Mouse (Mus musculus) MEL (cell line): ENCODE measurements around the gene Hlf.

ENCODE experiments used
- CTCF ChIP-seq, 3 experiments: IDR thresholded peaks in 2 of 3; conservative IDR thresholded peaks in 1 of 3; 2 replicates each; pipeline ENCODE4 v1.5.1; 2011 to 2012; ENCODE audit warnings: low read length in 3 of 3, low read depth in 2 of 3, mild to moderate bottlenecking in 2 of 3, improper control_type of control experiment in 1 of 3, inconsistent platforms in 1 of 3, mixed read lengths in 1 of 3, moderate library complexity in 1 of 3; ENCODE audit not compliant: control insufficient read depth in 1 of 3, insufficient read depth in 1 of 3, poor library complexity in 1 of 3, severe bottlenecking in 1 of 3
- E2F4 ChIP-seq: IDR thresholded peaks from 2 replicates; pipeline ENCODE4 v1.6.1; 2011; ENCODE audit warnings: low read depth, low read length, improper control_type of control experiment, borderline replicate concordance
- GABPA ChIP-seq: IDR thresholded peaks from 2 replicates; pipeline ENCODE4 v1.6.1; 2012; ENCODE audit warnings: low read depth, mild to moderate bottlenecking, inconsistent platforms, low read length, improper control_type of control experiment, moderate library complexity
- MAFK ChIP-seq: IDR thresholded peaks from 2 replicates; pipeline ENCODE4 v1.6.1; 2011; ENCODE audit warnings: low read depth, mild to moderate bottlenecking, low read length, improper control_type of control experiment, borderline replicate concordance
- POLR2A ChIP-seq, 2 experiments: IDR thresholded peaks; 2 replicates each; pipeline ENCODE4 v1.6.1; 2011 to 2012; ENCODE audit warnings: low read length in 2 of 2, mild to moderate bottlenecking in 2 of 2, control low read depth in 1 of 2, improper control_type of control experiment in 1 of 2, low read depth in 1 of 2, moderate library complexity in 1 of 2; ENCODE audit not compliant: control insufficient read depth in 1 of 2, insufficient read depth in 1 of 2, poor library complexity in 1 of 2
- POLR2AphosphoS2 ChIP-seq: IDR thresholded peaks from 2 replicates; pipeline ENCODE4 v1.6.1; 2011; ENCODE audit warnings: low read length, improper control_type of control experiment

GRCm38 (mm10) chr11:90424334-90425206 lies 33.9 kb upstream of the Hlf start:
- no peak for TF ChIP-seq POLR2A (IDR thresholded peaks at IDR 0.05; ENCODE audit: control insufficient read depth in 1 of 2, insufficient read depth in 1 of 2, low read depth in 1 of 2, low read length in 2 of 2, poor library complexity in 1 of 2)
- no peak for TF ChIP-seq MAFK
- TF ChIP-seq GABPA = no peak
- no peak for TF ChIP-seq POLR2AphosphoS2
- TF ChIP-seq CTCF (IDR thresholded peaks at IDR 0.05 in 2 of 3, conservative IDR thresholded peaks at IDR 0.05 in 1 of 3; ENCODE audit: control insufficient read depth in 1 of 3, insufficient read depth in 1 of 3, low read depth in 2 of 3, low read length in 3 of 3, poor library complexity in 1 of 3, severe bottlenecking in 1 of 3) = no peak
- no peak for TF ChIP-seq E2F4
